Mouse (Mus musculus) frontal cortex, adult (tissue): Measurements from ENCODE around the gene Ube2o.

ENCODE experiments used
- ATAC-seq: cut with Nextera tagmentation; 2 replicates; pipeline ENCODE4 v1.9.2; 2017; ENCODE audit warnings: mild to moderate bottlenecking, moderate library complexity, mixed read lengths; ENCODE audit not compliant: low TSS enrichment

Gene Ube2o

GRCm38 (mm10) chr11:116581376-116581814 is at the start of gene Ube2o:
TSS of gene Ube2o (minus strand) at chr11:116581447.
- peak; percentile 81 for ATAC-seq

- ATAC-seq: no peak
These were observed 49.1 kb upstream of the Ube2o start for GRCm38 (mm10) chr11:116630171-116630965.

GRCm38 (mm10) chr11:116629472-116629871 is 48.2 kb upstream of the Ube2o start:
- ATAC-seq: no peak

- ATAC-seq: peak; percentile 81; the same call in 1 of the 2 replicates
These were observed 47.5 kb upstream of the Ube2o start for GRCm38 (mm10) chr11:116628712-116629111.

- no peak for ATAC-seq
These were observed 46.1 kb upstream of the Ube2o start for GRCm38 (mm10) chr11:116627072-116628020.

GRCm38 (mm10) chr11:116626299-116627071 is 45.2 kb upstream of the Ube2o start, which contains the start of gene Rhbdf2:
TSS of gene Rhbdf2 (minus strand) at chr11:116627019.
- no peak for ATAC-seq

- no peak for ATAC-seq
These were observed 44.1 kb upstream of the Ube2o start for GRCm38 (mm10) chr11:116625081-116626000.

GRCm38 (mm10) chr11:116624131-116624832 is 43.0 kb upstream of the Ube2o start:
- ATAC-seq: no peak

- no peak for ATAC-seq
These were observed 42.3 kb upstream of the Ube2o start for GRCm38 (mm10) chr11:116623281-116624124.

GRCm38 (mm10) chr11:116621258-116621704 is 40.0 kb upstream of the Ube2o start:
- ATAC-seq: peak; percentile 38; the same call in 1 of the 2 replicates

- no peak for ATAC-seq
These were observed 39.5 kb upstream of the Ube2o start for GRCm38 (mm10) chr11:116620559-116621253.

GRCm38 (mm10) chr11:116620073-116620472 is 38.8 kb upstream of the Ube2o start:
- ATAC-seq: no peak

- ATAC-seq: no peak
These were observed 38.3 kb upstream of the Ube2o start for GRCm38 (mm10) chr11:116619561-116619960.

GRCm38 (mm10) chr11:116619156-116619555 is 37.9 kb upstream of the Ube2o start:
- ATAC-seq: no peak

GRCm38 (mm10) chr11:116618666-116619065 is 37.4 kb upstream of the Ube2o start:
- ATAC-seq: no peak

GRCm38 (mm10) chr11:116617641-116618040 is 36.4 kb upstream of the Ube2o start:
- no peak for ATAC-seq

- ATAC-seq: no peak
These were observed 35.3 kb upstream of the Ube2o start for GRCm38 (mm10) chr11:116616438-116617118.
